ENCODE assay signal across 16 mouse cellular contexts in genomic region chr4:123742891-123743290, GRCm38 (mm10). TPM values are rescaled to one million over a fixed set of nuclear protein-coding genes. Genes with fewer than 3 reads are reported as not detected.
"Had no signal": no experiment of that assay in that cellular context is flagged by ENCODE, and none has a peak within 500 bp of the region (broad histone marks: within the 10 kb centered on the region; RNA-seq: fewer than 3 reads in every experiment).

No protein-coding gene starts in this region.

- H3K4me3 ChIP-seq: limb, embryonic 12.5 days; liver, embryonic 13.5 days; lung, embryonic 15.5 days; midbrain, embryonic 12.5 days; neural tube, embryonic 13.5 days had no signal

- H3K4me1 ChIP-seq: limb, embryonic 12.5 days; lung, embryonic 15.5 days; midbrain, embryonic 12.5 days had no signal

- H3K9me3 ChIP-seq: limb, embryonic 12.5 days; liver, embryonic 13.5 days; lung, embryonic 15.5 days; midbrain, embryonic 12.5 days; neural tube, embryonic 13.5 days had no signal

- H3K27me3 ChIP-seq: limb, embryonic 12.5 days; liver, embryonic 13.5 days; lung, embryonic 15.5 days; midbrain, embryonic 12.5 days; neural tube, embryonic 13.5 days had no signal

- H3K9ac ChIP-seq: limb, embryonic 12.5 days; liver, embryonic 13.5 days; liver, postnatal 0 days; lung, embryonic 15.5 days; midbrain, embryonic 12.5 days; neural tube, embryonic 13.5 days had no signal

- DNase-seq: kidney, adult 8-10 months; kidney, postnatal 14 days; layer of hippocampus, postnatal 36 days; liver; liver, embryonic 13.5 days; liver, postnatal 0 days; lung, postnatal 14 days; retina, postnatal 1 day; right cerebral cortex, postnatal 4 days; spleen, adult 18-20 months had no signal

- H3K27ac ChIP-seq: limb, embryonic 12.5 days; liver, embryonic 13.5 days; lung, embryonic 15.5 days; midbrain, embryonic 12.5 days; neural tube, embryonic 13.5 days had no signal

- ATAC-seq: intestine, postnatal 0 days; liver, postnatal 0 days; midbrain, embryonic 16.5 days had no signal

RNA-seq across cellular contexts. Expression of gene Rhbdl2, which starts 44.8 kb away (rescaled TPM):
- polyA plus RNA-seq: liver, embryonic 13.5 days; liver, postnatal 0 days had no signal
